Mouse (Mus musculus): ENCODE measurements around the gene Tpbgl.

The Tpbgl gene

GRCm38 (mm10) chr7:99626376-99627270 lies at the start of gene Tpbgl:
Tpbgl (minus strand) TSS chr7:99627103.
- peak; percentile 55 for DNase-seq

GRCm38 (mm10) chr7:99674890-99675289 lies 48.0 kb upstream of the Tpbgl start:
- peak; percentile 22 for DNase-seq

- no peak for DNase-seq
Measured at GRCm38 (mm10) chr7:99674209-99674608, 47.3 kb upstream of the Tpbgl start.

GRCm38 (mm10) chr7:99673188-99673587 lies 46.3 kb upstream of the Tpbgl start:
- DNase-seq = no peak

GRCm38 (mm10) chr7:99671544-99672435 lies 44.9 kb upstream of the Tpbgl start:
- no peak for DNase-seq

GRCm38 (mm10) chr7:99670915-99671314 lies 44.0 kb upstream of the Tpbgl start:
- DNase-seq = peak; percentile 15

- peak; percentile 30 for DNase-seq
Measured at GRCm38 (mm10) chr7:99668802-99669201, 41.9 kb upstream of the Tpbgl start.

GRCm38 (mm10) chr7:99667096-99667495 lies 40.2 kb upstream of the Tpbgl start:
- no peak for DNase-seq

GRCm38 (mm10) chr7:99665731-99666452 lies 39.0 kb upstream of the Tpbgl start:
- no peak for DNase-seq

GRCm38 (mm10) chr7:99664571-99665485 lies 37.9 kb upstream of the Tpbgl start:
- DNase-seq = no peak

- no peak for DNase-seq
Measured at GRCm38 (mm10) chr7:99663507-99664220, 36.8 kb upstream of the Tpbgl start.

GRCm38 (mm10) chr7:99662311-99662710 lies 35.4 kb upstream of the Tpbgl start:
- no peak for DNase-seq

GRCm38 (mm10) chr7:99661571-99662230 lies 34.8 kb upstream of the Tpbgl start:
- DNase-seq = no peak

GRCm38 (mm10) chr7:99661071-99661470 lies 34.2 kb upstream of the Tpbgl start:
- no peak for DNase-seq

GRCm38 (mm10) chr7:99659379-99660029 lies 32.6 kb upstream of the Tpbgl start:
- DNase-seq = peak; percentile 79

- no peak for DNase-seq
Measured at GRCm38 (mm10) chr7:99654244-99654643, 27.3 kb upstream of the Tpbgl start.

- DNase-seq = no peak
Measured at GRCm38 (mm10) chr7:99649585-99649984, 22.7 kb upstream of the Tpbgl start.

- DNase-seq = peak; percentile 45
Measured at GRCm38 (mm10) chr7:99648623-99649022, 21.7 kb upstream of the Tpbgl start.

- no peak for DNase-seq
Measured at GRCm38 (mm10) chr7:99644701-99645100, 17.8 kb upstream of the Tpbgl start.

GRCm38 (mm10) chr7:99642078-99642477 lies 15.2 kb upstream of the Tpbgl start:
- DNase-seq = no peak
